In genomic region chr15:100458055-100458454, GRCm38 (mm10) we compare ENCODE assay signal across 8 mouse cellular contexts. TPM values are rescaled to one million over a fixed set of nuclear protein-coding genes. Genes with fewer than 3 reads are reported as not detected.
A peak's percentile ranks its signal among the peaks of the same experiment; 100 is the strongest.
DNase-seq lines count a peak whose midpoint lies in the region; ATAC-seq and TF ChIP-seq lines count a peak whose summit lies in the region.

No protein-coding gene starts in this region.

- WGBS in lung, adult 2 months: 38% methylated on average over 10 of the region's 10 CpGs

- DNase-seq in frontal cortex, postnatal 10 days (ENCODE audit: low spot score in 2 of 2): no peak
- peak; percentile 69 for DNase-seq in right cerebral cortex, postnatal 4 days
- no peak for DNase-seq in right cerebral cortex, postnatal 25 days
- DNase-seq in cerebellum, adult 11-12 months: peak; percentile 48
- peak; percentile 53 to 68 for DNase-seq in heart, postnatal 36 days
- peak; percentile 45 for DNase-seq in lung, adult 2 months
- peak; percentile 67 to 87 for DNase-seq in spleen, postnatal 4 days (ENCODE audit: low spot score in 2 of 2)

- no peaks in the 10 kb centered on the region for H3K4me1 ChIP-seq in lung, adult 2 months (ENCODE audit: control insufficient read depth, insufficient read depth, low read length)

- ATAC-seq in frontal cortex, adult (ENCODE audit: low TSS enrichment): 0 out of 2 replicates have a peak, but pooled peaks have one; percentile 31

- TF ChIP-seq POLR2A in lung, adult 2 months (IDR thresholded peaks at IDR 0.05; ENCODE audit: borderline replicate concordance, extremely low read depth, low read depth, low read length): no peak

- intact Hi-C loops in heart, postnatal 36 days (cut with DNase I): loop anchor here (5.0 to 10.0 kb wide), 3 partner anchors 196 to 1943 kb away; no protein-coding TSS in a partner anchor

- TF ChIP-seq CTCF in lung, adult 2 months (IDR thresholded peaks at IDR 0.05; ENCODE audit: insufficient read depth, low read length): peak; percentile 34; the same call in 1 of the 2 replicates

- H3K4me3 ChIP-seq in lung, adult 2 months (replicated peaks; ENCODE audit: extremely low read depth, low read depth, low read length): no peak overlapping the region

RNA-seq across cellular contexts. Expression of gene Letmd1, which starts 10.8 kb away (rescaled TPM):
- 10 to 100 TPM; 12.2 to 14.8 TPM for total RNA-seq in heart, postnatal 36 days (2021)
- 32.6 and 44.4 TPM in 2 replicates for polyA plus RNA-seq in lung, adult 2 months (2012; rRNA removed)

RNA-seq across cellular contexts. Expression of gene Slc11a2, which starts 33.2 kb away (rescaled TPM):
- 10 to 100 TPM; 45.2 TPM for total RNA-seq in heart, postnatal 36 days (2021)
- polyA plus RNA-seq in lung, adult 2 months (2012; rRNA removed): 35.5 and 53.2 TPM in 2 replicates

RNA-seq across cellular contexts. Expression of gene Gm5475, which starts 36.1 kb away (rescaled TPM):
- not detected for total RNA-seq in heart, postnatal 36 days (2021)
- polyA plus RNA-seq in lung, adult 2 months (2012; rRNA removed): not detected in 2 replicates

RNA-seq across cellular contexts. Expression of gene Csrnp2, which starts 37.2 kb away (rescaled TPM):
- 1 to 10 TPM; 2.5 to 3.0 TPM for total RNA-seq in heart, postnatal 36 days (2021)
- 2.8 and 3.0 TPM in 2 replicates for polyA plus RNA-seq in lung, adult 2 months (2012; rRNA removed)

Comparison
In these comparisons a context has a peak if more than half of its experiments do, and no peak if none do; other contexts are left out.
1. DNase-seq: peak in right cerebral cortex, postnatal 4 days (single experiment), cerebellum, adult 11-12 months (single experiment), heart, postnatal 36 days (2 of 2), lung, adult 2 months (single experiment) and spleen, postnatal 4 days (2 of 2); none in frontal cortex, postnatal 10 days (0 of 2) and right cerebral cortex, postnatal 25 days (single experiment).